Mouse (Mus musculus): ENCODE data around the gene Col24a1.

GRCm38 (mm10) chr3:145498127-145498526, 205.9 kb downstream of the Col24a1 start:
- no peak for TF ChIP-seq CTCF (IDR thresholded peaks at IDR 0.05; ENCODE audit: borderline replicate concordance, insufficient read depth, low read length)
- no peak for TF ChIP-seq POLR2A (IDR thresholded peaks at IDR 0.05; ENCODE audit: low read depth, low read length)
